22 mouse cellular contexts compared by ENCODE assay signal in the genomic region with DNA sequence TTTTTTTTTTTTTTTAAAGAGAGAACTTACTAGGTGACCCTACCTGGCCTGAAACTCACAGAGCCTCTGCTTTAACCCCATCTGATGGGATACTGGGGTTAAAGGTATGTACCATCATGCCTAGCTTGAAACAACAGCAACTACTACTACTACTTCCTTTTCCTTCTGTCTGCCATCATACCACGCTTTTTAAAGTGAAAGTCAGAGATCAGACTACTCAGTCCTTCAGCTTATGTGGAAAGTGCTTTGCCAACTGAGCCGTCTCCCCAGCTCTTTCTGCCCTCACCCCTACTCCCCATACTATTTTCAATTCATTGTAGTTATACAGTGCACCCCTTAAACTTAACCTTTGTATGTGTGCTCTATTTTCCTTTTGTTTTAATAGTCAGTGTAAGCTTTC. TPM values are rescaled to one million over a fixed set of nuclear protein-coding genes. Genes with fewer than 3 reads are reported as not detected.
"Had no signal": no experiment of that assay in that cellular context is flagged by ENCODE, and none has a peak within 500 bp of the region (broad histone marks: within the 10 kb centered on the region; RNA-seq: fewer than 3 reads in every experiment).

No protein-coding gene starts in this region.

- DNase-seq: liver, postnatal 0 days; lung, adult 2 months; lung, postnatal 14 days; lung, postnatal 36 days; right cerebral cortex, postnatal 14 days; thymus, adult 2 months; thymus, postnatal 25 days; thymus, postnatal 4 days had no signal

- ATAC-seq: liver, postnatal 0 days; lung, postnatal 0 days; midbrain, embryonic 13.5 days; midbrain, embryonic 15.5 days had no signal

RNA-seq across cellular contexts. Expression of a gene that starts 48.4 kb away (rescaled TPM):
- total RNA-seq: megakaryocyte progenitor cell, adult 5-6 weeks; monocyte, adult 5-6 weeks; neutrophil, adult 5-6 weeks had no signal
- polyA plus RNA-seq: liver, embryonic 15.5 days; liver, postnatal 0 days; lung, adult 2 months; lung, embryonic 15.5 days; lung, postnatal 0 days; macrophage; spleen, adult 2 months; stomach, embryonic 15.5 days; stomach, postnatal 0 days; testis, adult 2 months; thymus, adult 2 months; urinary bladder, adult 2 months had no signal
